In genomic region chr13:34709566-34709965, GRCm38 (mm10) we compare ENCODE assay signal across 19 mouse cellular contexts. TPM values are rescaled to one million over a fixed set of nuclear protein-coding genes. Genes with fewer than 3 reads are reported as not detected.
DNase-seq lines count a peak whose midpoint lies in the region; ATAC-seq and TF ChIP-seq lines count a peak whose summit lies in the region.
"Had no signal": no experiment of that assay in that cellular context is flagged by ENCODE, and none has a peak within 500 bp of the region (broad histone marks: within the 10 kb centered on the region; RNA-seq: fewer than 3 reads in every experiment).

No protein-coding gene starts in this region.

- H3K4me3 ChIP-seq in embryonic facial prominence, embryonic 14.5 days (ENCODE audit: low read depth, low read length), result no peak overlapping the region
- no peak overlapping the region for H3K4me3 ChIP-seq in embryonic facial prominence, embryonic 10.5 days
- no peak overlapping the region for H3K4me3 ChIP-seq in heart, embryonic 16.5 days (ENCODE audit: low read length)
- no peak overlapping the region for H3K4me3 ChIP-seq in brown adipose tissue, adult 24 weeks (ENCODE audit: insufficient read depth, low read depth, low read length)
- no peak overlapping the region for H3K4me3 ChIP-seq in lung, postnatal 0 days (ENCODE audit: low read depth, low read length)
- H3K4me3 ChIP-seq: embryonic facial prominence, embryonic 13.5 days; forebrain, embryonic 12.5 days had no signal

- 91% methylated on average over 4 of the region's 4 CpGs for WGBS in embryonic facial prominence, embryonic 14.5 days
- WGBS in embryonic facial prominence, embryonic 10.5 days, result 84% methylated on average over 4 of the region's 4 CpGs
- WGBS in heart, embryonic 16.5 days, result 83% methylated on average over 4 of the region's 4 CpGs
- WGBS in lung, postnatal 0 days, result 49% methylated on average over 4 of the region's 4 CpGs

- no peaks in the 10 kb centered on the region for H3K36me3 ChIP-seq in embryonic facial prominence, embryonic 14.5 days (ENCODE audit: control insufficient read depth, insufficient read depth, low read length)
- no peaks in the 10 kb centered on the region for H3K36me3 ChIP-seq in embryonic facial prominence, embryonic 10.5 days (replicated peaks)
- no peaks in the 10 kb centered on the region for H3K36me3 ChIP-seq in heart, embryonic 16.5 days (ENCODE audit: control insufficient read depth, insufficient read depth)
- H3K36me3 ChIP-seq in lung, postnatal 0 days (ENCODE audit: insufficient read depth, low read length), result no peaks in the 10 kb centered on the region
- H3K36me3 ChIP-seq: embryonic facial prominence, embryonic 13.5 days; forebrain, embryonic 12.5 days had no signal

- ATAC-seq in embryonic facial prominence, embryonic 14.5 days (ENCODE audit: low read depth), result no peak
- no peak for ATAC-seq in heart, embryonic 16.5 days (replicated peaks; ENCODE audit: extremely low read depth, insufficient read depth, low FRiP score)
- ATAC-seq in lung, postnatal 0 days, result peak; percentile 83
- ATAC-seq: inflammation-experienced regulatory T-cells, adult 6 months had no signal

- H3K4me1 ChIP-seq in embryonic facial prominence, embryonic 14.5 days (ENCODE audit: control insufficient read depth, insufficient read depth, low read length), result 0 out of 2 replicates have a peak, but pooled peaks cover 5% of the 10 kb centered on the region
- no peaks in the 10 kb centered on the region for H3K4me1 ChIP-seq in embryonic facial prominence, embryonic 10.5 days
- peaks cover 5% of the 10 kb centered on the region for H3K4me1 ChIP-seq in heart, embryonic 16.5 days (ENCODE audit: control insufficient read depth, insufficient read depth, low read length)
- H3K4me1 ChIP-seq in brown adipose tissue, adult 24 weeks (ENCODE audit: control insufficient read depth, insufficient read depth, insufficient read length, low read length), result peaks cover 3% of the 10 kb centered on the region
- peaks cover 6% of the 10 kb centered on the region; the same call in 1 of the 2 replicates for H3K4me1 ChIP-seq in lung, postnatal 0 days (ENCODE audit: insufficient read depth, low read depth, low read length)
- H3K4me1 ChIP-seq: forebrain, embryonic 12.5 days had no signal

- H3K9me3 ChIP-seq in embryonic facial prominence, embryonic 14.5 days (ENCODE audit: control insufficient read depth, low read length), result no peaks in the 10 kb centered on the region
- H3K9me3 ChIP-seq in embryonic facial prominence, embryonic 10.5 days, result no peaks in the 10 kb centered on the region
- H3K9me3 ChIP-seq in heart, embryonic 16.5 days (replicated peaks; ENCODE audit: control insufficient read depth, low read length), result no peaks in the 10 kb centered on the region
- H3K9me3 ChIP-seq in lung, postnatal 0 days (ENCODE audit: low read length), result no peaks in the 10 kb centered on the region
- H3K9me3 ChIP-seq: embryonic facial prominence, embryonic 13.5 days; forebrain, embryonic 12.5 days had no signal

- H3K9ac ChIP-seq in embryonic facial prominence, embryonic 14.5 days (ENCODE audit: low read depth, low read length), result no peak overlapping the region
- no peak overlapping the region for H3K9ac ChIP-seq in heart, embryonic 16.5 days (ENCODE audit: low read length)
- H3K9ac ChIP-seq in lung, postnatal 0 days (replicated peaks; ENCODE audit: low read depth), result no peak overlapping the region
- H3K9ac ChIP-seq: embryonic facial prominence, embryonic 13.5 days; forebrain, embryonic 12.5 days had no signal

- no peaks in the 10 kb centered on the region for H3K27me3 ChIP-seq in embryonic facial prominence, embryonic 14.5 days (replicated peaks; ENCODE audit: control insufficient read depth, insufficient read depth, low read length)
- no peaks in the 10 kb centered on the region for H3K27me3 ChIP-seq in embryonic facial prominence, embryonic 10.5 days (replicated peaks; ENCODE audit: low read depth, poor library complexity, severe bottlenecking)
- no peaks in the 10 kb centered on the region for H3K27me3 ChIP-seq in heart, embryonic 16.5 days (ENCODE audit: control insufficient read depth, insufficient read depth, low read length)
- H3K27me3 ChIP-seq in lung, postnatal 0 days (replicated peaks; ENCODE audit: insufficient read depth, low read length), result no peaks in the 10 kb centered on the region
- H3K27me3 ChIP-seq: CH12.LX; embryonic facial prominence, embryonic 13.5 days; forebrain, embryonic 12.5 days had no signal

- DNase-seq in embryonic facial prominence, embryonic 14.5 days (ENCODE audit: low spot score), result no peak
- DNase-seq in embryonic facial prominence, embryonic 10.5 days (ENCODE audit: low spot score), result no peak
- DNase-seq in heart, adult 9 months (ENCODE audit: low spot score in 2 of 2), result no peak
- peak; percentile 69 for DNase-seq in lung, postnatal 0 days (ENCODE audit: low spot score)
- DNase-seq in ovary, postnatal 14 days (ENCODE audit: low spot score), result no peak
- DNase-seq in frontal cortex, postnatal 10 days (ENCODE audit: low spot score in 2 of 2), result no peak
- DNase-seq: thymus, adult 18-20 months had no signal

- TF ChIP-seq EP300 in lung, postnatal 0 days (IDR thresholded peaks at IDR 0.05), result no peak

- H3K27ac ChIP-seq in embryonic facial prominence, embryonic 14.5 days (replicated peaks; ENCODE audit: low read depth, low read length), result peak overlapping the region; percentile 41; the same call in 1 of the 2 replicates
- H3K27ac ChIP-seq in embryonic facial prominence, embryonic 10.5 days (replicated peaks), result no peak overlapping the region
- H3K27ac ChIP-seq in heart, embryonic 16.5 days (ENCODE audit: low read length), result peak overlapping the region; percentile 76
- H3K27ac ChIP-seq in brown adipose tissue, adult 24 weeks (replicated peaks; ENCODE audit: low read depth, low read length), result peak overlapping the region; percentile 79
- peak overlapping the region; percentile 73 for H3K27ac ChIP-seq in lung, postnatal 0 days (ENCODE audit: low read length)
- H3K27ac ChIP-seq: embryonic facial prominence, embryonic 13.5 days; forebrain, embryonic 12.5 days had no signal

- H3K4me2 ChIP-seq in embryonic facial prominence, embryonic 14.5 days (ENCODE audit: low read depth, low read length), result no peak overlapping the region
- H3K4me2 ChIP-seq in heart, embryonic 16.5 days (ENCODE audit: low read depth, low read length), result no peak overlapping the region
- H3K4me2 ChIP-seq in lung, postnatal 0 days (replicated peaks; ENCODE audit: low read depth, low read length), result no peak overlapping the region
- H3K4me2 ChIP-seq: embryonic facial prominence, embryonic 13.5 days; forebrain, embryonic 12.5 days; liver, embryonic 11.5 days; midbrain, embryonic 11.5 days had no signal

- TF ChIP-seq CTCF in lung, postnatal 0 days (IDR thresholded peaks at IDR 0.05), result no peak

RNA-seq across cellular contexts. Expression of gene Fam50b, which starts 25.1 kb away (rescaled TPM):
- 0.28 TPM in 1 of 2 replicates, not detected in the other for polyA plus RNA-seq in embryonic facial prominence, embryonic 14.5 days (2014; fragmentation: Nextera tagmentation; extraction: Ambion mirVana)
- polyA plus RNA-seq in embryonic facial prominence, embryonic 10.5 days (2016; fragmentation: Nextera tagmentation; extraction: Ambion mirVana), result not detected in 2 replicates
- not detected in 2 replicates for polyA plus RNA-seq in heart, embryonic 16.5 days (2015; fragmentation: Nextera tagmentation; extraction: Ambion mirVana)
- polyA plus RNA-seq in brown adipose tissue, adult 24 weeks (2012; ENCODE audit: insufficient read depth, insufficient read length, missing spikeins), result not detected in 2 replicates
- 0.10 and 0.11 TPM in 2 replicates for polyA plus RNA-seq in lung, postnatal 0 days (2015; fragmentation: Nextera tagmentation; extraction: Ambion mirVana)
- polyA plus RNA-seq: cerebellum, adult 2 months; embryonic facial prominence, embryonic 13.5 days; forebrain, embryonic 12.5 days; frontal cortex, adult 2 months; hindbrain, embryonic 11.5 days; inflammation-experienced regulatory T-cells, adult 6 months; liver, embryonic 11.5 days; midbrain, embryonic 11.5 days; neural tube, embryonic 14.5 days had no signal

RNA-seq across cellular contexts. Expression of gene Pxdc1, which starts 56.3 kb away (rescaled TPM):
- polyA plus RNA-seq in embryonic facial prominence, embryonic 14.5 days (2014; fragmentation: Nextera tagmentation; extraction: Ambion mirVana), result 31.0 and 33.5 TPM in 2 replicates
- polyA plus RNA-seq in embryonic facial prominence, embryonic 10.5 days (2016; fragmentation: Nextera tagmentation; extraction: Ambion mirVana), result 4.1 TPM in 2 replicates
- polyA plus RNA-seq in heart, embryonic 16.5 days (2015; fragmentation: Nextera tagmentation; extraction: Ambion mirVana), result 19.3 and 21.2 TPM in 2 replicates
- polyA plus RNA-seq in brown adipose tissue, adult 24 weeks (2012; ENCODE audit: insufficient read depth, insufficient read length, missing spikeins), result 10.1 and 12.9 TPM in 2 replicates
- 30.7 and 44.3 TPM in 2 replicates for polyA plus RNA-seq in lung, postnatal 0 days (2015; fragmentation: Nextera tagmentation; extraction: Ambion mirVana)
